Mouse (Mus musculus) CD4-positive, CD25-positive, alpha-beta regulatory T cell, adult 4 months (primary cell): ENCODE data around the gene Olfr1130. TPM values are rescaled to one million over a fixed set of nuclear protein-coding genes. Genes with fewer than 3 reads are reported as not detected.
"Not testable (repeated sequence)": the region's sequence is repeated elsewhere in the genome, so short reads cannot be mapped to it uniquely, and the experiment has no call there.

Experiments
- ATAC-seq: one replicate; pipeline ENCODE4 v1.8.0; 2017
- polyA plus RNA-seq, 2 experiments: library from polyadenylated mRNA; unstranded; fragments of 100-300 nt; shearing (Covaris generic); gene quantifications; one replicate each; pipeline ENCODE4 v1.2.1; 2017

Olfr1130 gene
- not detected for polyA plus RNA-seq

DNA sequence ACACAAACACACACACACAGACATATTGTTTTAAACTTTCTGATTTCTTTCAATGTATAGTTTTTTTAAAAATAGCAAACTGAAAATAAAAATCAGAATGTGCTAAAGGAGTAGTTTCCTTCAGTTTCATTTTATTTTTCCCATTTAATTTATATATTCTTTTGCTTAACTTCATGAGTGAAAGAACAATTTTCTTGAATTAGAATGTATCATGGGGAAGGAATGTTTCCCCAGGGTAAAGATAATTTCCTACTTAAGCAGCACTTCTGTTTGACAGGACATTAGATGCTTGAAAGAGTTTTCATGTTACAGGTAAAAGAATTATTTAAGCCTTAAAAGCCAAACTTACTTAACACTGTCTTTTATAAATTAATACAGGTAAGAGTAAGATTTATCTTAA, at the start of gene Olfr1130:
Olfr1130 (plus strand) TSS at position 301 of the 400 bp plus-strand sequence.
- not testable (repeated sequence) for ATAC-seq

DNA sequence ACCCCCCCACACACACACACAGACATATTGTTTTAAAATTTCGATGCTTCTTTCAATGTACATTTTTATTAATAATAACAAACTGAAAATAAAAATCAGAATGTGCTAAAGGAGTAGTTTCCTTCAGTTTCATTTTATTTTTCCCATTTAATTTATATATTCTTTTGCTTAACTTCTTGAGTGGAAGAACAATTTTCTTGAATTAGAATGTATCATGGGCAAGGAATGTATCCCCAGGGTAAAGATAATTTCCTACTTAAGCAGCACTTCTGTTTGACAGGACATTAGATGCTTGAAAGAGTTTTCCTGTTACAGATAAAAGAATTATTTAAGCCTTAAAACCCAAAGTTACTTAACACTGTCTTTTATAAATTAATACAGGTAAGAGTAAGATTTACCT, 32.4 kb upstream of the Olfr1130 start, which contains the start of gene Olfr1129:
Olfr1129 (plus strand) TSS at position 301 of the 400 bp plus-strand sequence.
- ATAC-seq, result not testable (repeated sequence)

DNA sequence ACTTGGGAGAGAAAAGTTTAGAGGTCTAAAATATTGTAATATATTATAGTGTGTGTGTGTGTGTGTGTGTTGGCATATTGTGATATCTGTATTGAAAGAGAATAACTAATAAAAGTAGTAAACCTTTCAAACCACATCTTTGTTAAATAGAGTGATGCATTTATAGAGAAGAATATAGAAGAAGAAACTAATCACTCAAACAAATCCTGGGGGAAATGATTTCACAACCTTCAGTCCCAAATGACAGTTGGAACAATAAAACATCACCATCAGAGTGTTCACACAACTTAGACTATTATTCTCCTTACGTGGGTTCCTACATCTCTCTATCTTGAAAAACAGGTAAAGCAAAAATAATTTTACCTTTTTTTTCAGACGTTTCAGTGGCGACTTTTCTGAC, 20.8 kb downstream of the Olfr1130 start, which contains the start of gene Olfr1131:
Olfr1131 (plus strand) TSS at position 301 of the 400 bp plus-strand sequence.
- ATAC-seq, result no peak

DNA sequence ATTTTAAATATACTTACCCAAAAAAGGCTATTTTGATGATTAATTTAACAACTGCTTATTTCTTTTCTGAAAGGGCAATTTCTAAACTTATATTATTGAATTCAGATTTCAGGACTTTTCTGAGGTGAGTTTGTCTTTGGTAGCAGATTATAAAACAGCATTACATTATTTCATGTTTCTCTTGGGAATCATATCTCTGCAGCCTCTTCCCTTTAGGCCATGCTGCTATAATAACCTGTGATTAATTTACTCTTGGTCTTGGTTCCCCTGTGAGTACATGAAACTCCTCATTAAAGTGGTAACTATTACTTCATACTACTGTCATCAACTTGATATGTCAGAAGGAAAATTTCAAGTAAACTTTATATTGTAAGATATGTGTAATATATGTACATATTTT, 31.4 kb downstream of the Olfr1130 start, which contains the start of gene Olfr1132:
Olfr1132 (minus strand) TSS at position 101 of the 400 bp plus-strand sequence.
- no peak for ATAC-seq

DNA sequence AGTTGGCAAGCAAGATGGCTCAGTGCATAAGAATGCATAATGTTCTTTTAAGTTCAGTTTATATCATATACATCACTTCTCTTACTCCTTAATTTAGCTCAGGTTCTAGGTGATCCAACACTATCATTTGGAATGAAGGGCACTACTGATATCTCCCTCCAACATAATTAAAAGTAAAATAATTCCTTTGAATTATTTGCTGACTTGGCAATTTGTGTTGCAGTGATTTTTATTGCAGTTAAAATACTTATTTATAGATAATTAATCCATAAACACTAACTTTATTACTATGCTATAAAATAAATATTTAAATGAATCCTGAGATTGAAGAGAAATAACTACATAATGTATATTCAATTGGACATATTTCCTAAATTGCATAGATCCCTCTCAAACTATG, 36.4 kb downstream of the Olfr1130 start:
- no peak for ATAC-seq

DNA sequence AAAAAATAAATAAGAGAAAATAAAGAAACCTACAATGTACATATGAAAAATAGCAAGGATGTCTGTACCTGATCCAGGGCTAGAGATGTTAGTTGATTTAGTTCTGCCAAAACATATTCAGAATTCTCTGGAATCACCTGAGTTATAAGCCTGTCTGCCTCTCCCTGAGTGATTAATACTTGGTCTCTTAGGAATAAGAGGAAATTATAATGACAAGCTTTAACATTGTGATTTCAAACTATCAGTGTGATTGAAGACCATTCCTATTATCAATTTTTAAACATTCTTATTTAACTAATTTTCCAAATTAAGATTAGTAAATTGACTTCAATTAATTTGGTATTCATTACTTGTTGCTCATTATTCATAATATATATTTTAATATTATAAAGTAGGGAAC, 41.3 kb downstream of the Olfr1130 start, which contains the start of gene Olfr1133:
Olfr1133 (minus strand) TSS at position 101 of the 400 bp plus-strand sequence.
- no peak for ATAC-seq

DNA sequence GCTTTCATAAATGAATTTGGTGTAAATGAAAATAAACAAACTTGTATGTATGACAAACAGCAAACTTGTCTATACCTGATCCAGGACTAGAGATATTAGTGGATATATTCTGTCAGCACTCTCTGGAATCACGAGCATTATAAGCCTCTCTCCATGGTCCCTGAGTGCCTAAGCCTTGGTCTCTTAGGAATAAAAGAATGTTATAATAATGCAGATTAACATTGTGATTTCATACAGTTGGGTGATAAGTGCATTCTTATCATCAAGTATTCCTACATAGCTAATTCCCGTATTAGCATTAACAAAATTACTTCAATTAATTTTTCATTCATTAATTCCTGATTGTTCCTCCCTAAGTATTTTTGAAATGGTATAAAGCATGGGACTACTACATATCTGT, 52.3 kb downstream of the Olfr1130 start, which contains the start of gene Olfr1134:
Olfr1134 (minus strand) TSS at position 101 of the 400 bp plus-strand sequence.
- ATAC-seq, result no peak

Other genes starting within 250 kb of the Olfr1130 start
- gene Olfr1121, start 236.3 kb upstream of the Olfr1130 start, polyA plus RNA-seq, result not detected
- not detected for gene Olfr1122, start 220.4 kb upstream of the Olfr1130 start, polyA plus RNA-seq
- gene Olfr1123, start 189.6 kb upstream of the Olfr1130 start, polyA plus RNA-seq, result not detected
- gene Olfr1124, start 175.9 kb upstream of the Olfr1130 start, polyA plus RNA-seq, result 1 to 10 TPM in 1 of 2 experiments, not detected in 1; 3.3 TPM
- not detected for gene Olfr1126, start 152.2 kb upstream of the Olfr1130 start, polyA plus RNA-seq
- not detected for gene Pramel7, start 109.1 kb upstream of the Olfr1130 start, polyA plus RNA-seq
- not detected for gene Pramel6, start 99.6 kb upstream of the Olfr1130 start, polyA plus RNA-seq
- gene Olfr153, start 74.4 kb upstream of the Olfr1130 start, polyA plus RNA-seq, result not detected
- gene Olfr1128, start 60.7 kb upstream of the Olfr1130 start, polyA plus RNA-seq, result not detected
- gene Olfr1129, start 32.3 kb upstream of the Olfr1130 start, polyA plus RNA-seq, result not detected
- gene Olfr1131, start 20.9 kb downstream of the Olfr1130 start, polyA plus RNA-seq, result not detected
- gene Olfr1132, start 31.3 kb downstream of the Olfr1130 start, polyA plus RNA-seq, result not detected
- not detected for gene Olfr1133, start 41.2 kb downstream of the Olfr1130 start, polyA plus RNA-seq
- not detected for gene Olfr1134, start 52.2 kb downstream of the Olfr1130 start, polyA plus RNA-seq
- not detected for gene Olfr1135, start 67.5 kb downstream of the Olfr1130 start, polyA plus RNA-seq
- not detected for gene Olfr1136, start 87.7 kb downstream of the Olfr1130 start, polyA plus RNA-seq
- gene Olfr1137, start 107.0 kb downstream of the Olfr1130 start, polyA plus RNA-seq, result not detected
- gene Olfr1138, start 133.8 kb downstream of the Olfr1130 start, polyA plus RNA-seq, result not detected
- gene Olfr1140, start 137.5 kb downstream of the Olfr1130 start, polyA plus RNA-seq, result not detected
- not detected for gene Olfr1141, start 147.8 kb downstream of the Olfr1130 start, polyA plus RNA-seq
- not detected for gene Olfr152, start 173.3 kb downstream of the Olfr1130 start, polyA plus RNA-seq
- not detected for gene Olfr1143, start 194.4 kb downstream of the Olfr1130 start, polyA plus RNA-seq
- gene Olfr1145, start 203.6 kb downstream of the Olfr1130 start, polyA plus RNA-seq, result not detected
- gene Olfr1148, start 224.3 kb downstream of the Olfr1130 start, polyA plus RNA-seq, result not detected
- gene Olfr1150-ps1, start 237.8 kb downstream of the Olfr1130 start, polyA plus RNA-seq, result not detected
- gene Olfr1151, start 249.7 kb downstream of the Olfr1130 start, polyA plus RNA-seq, result not detected